Mouse (Mus musculus): ENCODE measurements at regions not wholly inside any gene's neighbourhood (a gene's known extent, or its start where the extent isn't known, plus 50 kb on each side); places are given as distances from the start of the nearest gene placed in this dataset.
A peak's percentile ranks its signal among the peaks of the same experiment; 100 is the strongest.
"Not testable (repeated sequence)": the region's sequence is repeated elsewhere in the genome, so short reads cannot be mapped to it uniquely, and the experiment has no call there.

GRCm38 (mm10) chr17:16571403-16571802, 492.5 kb upstream of the Zfp960 start:
- DNase-seq (ENCODE audit: low spot score in 2 of 2): no peak
- intact Hi-C loops (cut with DNase I): no loop called here

GRCm38 (mm10) chr17:16588791-16589190, 475.1 kb upstream of the Zfp960 start:
- no peak for DNase-seq (ENCODE audit: low spot score in 2 of 2)
- intact Hi-C loops (cut with DNase I): no loop called here

GRCm38 (mm10) chr17:16599671-16600070, 464.2 kb upstream of the Zfp960 start:
- no peak for DNase-seq (ENCODE audit: low spot score in 2 of 2)
- intact Hi-C loops (cut with DNase I): no loop called here

GRCm38 (mm10) chr17:16612405-16612979, 451.4 kb upstream of the Zfp960 start:
- DNase-seq (ENCODE audit: low spot score in 2 of 2): no peak
- intact Hi-C loops (cut with DNase I): no loop called here

GRCm38 (mm10) chr17:16621931-16622556, 441.9 kb upstream of the Zfp960 start:
- intact Hi-C loops (cut with DNase I): no loop called here
- no peak for DNase-seq (ENCODE audit: low spot score in 2 of 2)

- peak in 1 of 2 experiments; percentile 9 for DNase-seq (ENCODE audit: low spot score in 2 of 2)
- intact Hi-C loops (cut with DNase I): no loop called here
Observed at GRCm38 (mm10) chr17:16629854-16630253, 434.1 kb upstream of the Zfp960 start.

GRCm38 (mm10) chr17:16633426-16633825, 430.5 kb upstream of the Zfp960 start:
- DNase-seq (ENCODE audit: low spot score in 2 of 2): no peak
- intact Hi-C loops (cut with DNase I): no loop called here

- no peak for DNase-seq (ENCODE audit: low spot score in 2 of 2)
- intact Hi-C loops (cut with DNase I): no loop called here
Observed at GRCm38 (mm10) chr17:16637463-16637862, 426.4 kb upstream of the Zfp960 start.

GRCm38 (mm10) chr17:16647942-16648341, 416.0 kb upstream of the Zfp960 start:
- intact Hi-C loops (cut with DNase I): no loop called here
- DNase-seq (ENCODE audit: low spot score in 2 of 2): no peak

- peak; percentile 10 to 69 for DNase-seq (ENCODE audit: low spot score in 2 of 2)
- intact Hi-C loops (cut with DNase I): loop anchor here (5.0 kb wide), 2 partner anchors 838 to 878 kb away; no protein-coding TSS in a partner anchor
Observed at GRCm38 (mm10) chr17:16665253-16665652, 398.7 kb upstream of the Zfp960 start.

- peak; percentile 1 to 6 for DNase-seq (ENCODE audit: low spot score in 2 of 2)
- intact Hi-C loops (cut with DNase I): loop anchor here (5.0 kb wide), 2 partner anchors 840 to 880 kb away; no protein-coding TSS in a partner anchor
Observed at GRCm38 (mm10) chr17:16667606-16668005, 396.3 kb upstream of the Zfp960 start.

GRCm38 (mm10) chr17:16704199-16704598, 359.7 kb upstream of the Zfp960 start:
- intact Hi-C loops (cut with DNase I): no loop called here
- peak in 1 of 2 experiments; percentile 16 for DNase-seq (ENCODE audit: low spot score in 2 of 2)

GRCm38 (mm10) chr17:16705890-16706289, 358.0 kb upstream of the Zfp960 start:
- no peak for DNase-seq (ENCODE audit: low spot score in 2 of 2)
- intact Hi-C loops (cut with DNase I): no loop called here

- DNase-seq (ENCODE audit: low spot score in 2 of 2): no peak
- intact Hi-C loops (cut with DNase I): no loop called here
Observed at GRCm38 (mm10) chr17:16726904-16727303, 337.0 kb upstream of the Zfp960 start.

GRCm38 (mm10) chr17:16753090-16753489, 310.8 kb upstream of the Zfp960 start:
- intact Hi-C loops (cut with DNase I): no loop called here
- DNase-seq (ENCODE audit: low spot score in 2 of 2): no peak

GRCm38 (mm10) chr17:16770587-16770986, 293.3 kb upstream of the Zfp960 start:
- DNase-seq (ENCODE audit: low spot score in 2 of 2); intact Hi-C loops (cut with DNase I): not testable (repeated sequence)

- intact Hi-C loops (cut with DNase I): no loop called here
- no peak for DNase-seq (ENCODE audit: low spot score in 2 of 2)
Observed at GRCm38 (mm10) chr17:16798316-16798715, 265.6 kb upstream of the Zfp960 start.

- no peak for DNase-seq (ENCODE audit: low spot score in 2 of 2)
Observed at GRCm38 (mm10) chr17:16804986-16805385, 258.9 kb upstream of the Zfp960 start.

GRCm38 (mm10) chr17:16818421-16818820, 245.5 kb upstream of the Zfp960 start:
- intact Hi-C loops (cut with DNase I): no loop called here
- no peak for DNase-seq (ENCODE audit: low spot score in 2 of 2)

More at GRCm38 (mm10) chr17:16804986-16805385, 258.9 kb upstream of the Zfp960 start:
- intact Hi-C loops (cut with DNase I): no loop called here

- intact Hi-C loops (cut with DNase I): no loop called here
- no peak for DNase-seq (ENCODE audit: low spot score in 2 of 2)
Observed at GRCm38 (mm10) chr17:16821716-16822115, 242.2 kb upstream of the Zfp960 start.

GRCm38 (mm10) chr17:16839152-16839551, 224.8 kb upstream of the Zfp960 start:
- intact Hi-C loops (cut with DNase I): no loop called here
- no peak for DNase-seq (ENCODE audit: low spot score in 2 of 2)
